Mouse (Mus musculus) embryonic fibroblast, embryonic 13.5 days (primary cell): Measurements from ENCODE around the gene Retn. TPM values are rescaled to one million over a fixed set of nuclear protein-coding genes. Genes with fewer than 3 reads are reported as not detected.

ENCODE experiments used
- H3K27ac ChIP-seq: 2 replicates; pipeline ENCODE4 v1.5.1; 2012; ENCODE audit warnings: low read length, control low read depth, inconsistent platforms; ENCODE audit not compliant: insufficient read depth
- H3K4me1 ChIP-seq: 2 replicates; pipeline ENCODE4 v1.6.1; 2011; ENCODE audit warnings: low read length; ENCODE audit not compliant: control insufficient read depth, insufficient read depth
- H3K4me3 ChIP-seq: 2 replicates; pipeline ENCODE4 v1.5.1; 2011; ENCODE audit warnings: mild to moderate bottlenecking, control low read depth, low read length; ENCODE audit not compliant: insufficient read depth
- CTCF ChIP-seq: IDR thresholded peaks from 2 replicates; pipeline ENCODE4 v1.5.1; 2011; ENCODE audit warnings: mild to moderate bottlenecking, control low read depth, low read length, moderate library complexity, borderline replicate concordance; ENCODE audit not compliant: insufficient read depth
- POLR2A ChIP-seq: IDR thresholded peaks from 2 replicates; pipeline ENCODE4 v1.6.1; 2011; ENCODE audit warnings: low read depth, mild to moderate bottlenecking, control low read depth, low read length, moderate library complexity
- polyA plus RNA-seq: library from polyadenylated mRNA; stranded (reverse); fragments of >200 nt; gene quantifications from 2 replicates; pipeline ENCODE4 v1.2.4, GENCODE M21; 2011; ENCODE audit warnings: low read depth; ENCODE audit not compliant: missing spikeins, insufficient read length

Gene Retn
- polyA plus RNA-seq, result not detected in 2 replicates

- no peaks in the 10 kb centered on the region for H3K4me1 ChIP-seq
- TF ChIP-seq POLR2A (no peak), CTCF (no peak)
- H3K27ac ChIP-seq, result no peak within 1 kb of the TSS
- no peak within 1 kb of the TSS for H3K4me3 ChIP-seq
These were observed at the start of gene Retn for GRCm38 (mm10) chr8:3655526-3655925. Retn (plus strand) TSS chr8:3655770.

DNA sequence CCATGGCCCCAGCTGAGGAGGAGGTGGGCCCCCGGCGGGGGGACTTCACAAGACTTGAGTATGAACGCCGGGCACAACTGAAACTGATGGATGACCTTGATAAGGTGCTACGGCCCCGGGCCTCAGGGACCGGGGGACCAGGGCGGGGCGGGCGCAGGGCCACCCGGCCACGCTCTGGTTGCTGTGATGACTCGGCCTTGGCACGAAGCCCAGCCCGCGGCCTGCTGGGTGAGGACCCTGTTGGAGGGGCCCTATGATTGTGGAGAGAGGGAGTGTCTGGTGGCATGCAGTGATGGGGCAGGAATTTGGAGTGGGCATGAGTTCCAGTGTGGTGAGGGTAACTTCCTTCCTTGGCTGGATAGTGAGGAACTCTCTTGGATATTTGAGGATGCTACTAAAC is 49.0 kb upstream of the Retn start:
- Histone ChIP-seq H3K4me1 (no peaks in the 10 kb centered on the region), H3K4me3 (no peak overlapping the region), H3K27ac (no peak overlapping the region)
- no peak for TF ChIP-seq CTCF
- no peak for TF ChIP-seq POLR2A

- Histone ChIP-seq H3K27ac (no peak overlapping the region), H3K4me1 (no peaks in the 10 kb centered on the region), H3K4me3 (no peak overlapping the region)
- TF ChIP-seq CTCF (no peak), POLR2A (no peak)
These were observed 47.7 kb upstream of the Retn start for GRCm38 (mm10) chr8:3607822-3608221.

DNA sequence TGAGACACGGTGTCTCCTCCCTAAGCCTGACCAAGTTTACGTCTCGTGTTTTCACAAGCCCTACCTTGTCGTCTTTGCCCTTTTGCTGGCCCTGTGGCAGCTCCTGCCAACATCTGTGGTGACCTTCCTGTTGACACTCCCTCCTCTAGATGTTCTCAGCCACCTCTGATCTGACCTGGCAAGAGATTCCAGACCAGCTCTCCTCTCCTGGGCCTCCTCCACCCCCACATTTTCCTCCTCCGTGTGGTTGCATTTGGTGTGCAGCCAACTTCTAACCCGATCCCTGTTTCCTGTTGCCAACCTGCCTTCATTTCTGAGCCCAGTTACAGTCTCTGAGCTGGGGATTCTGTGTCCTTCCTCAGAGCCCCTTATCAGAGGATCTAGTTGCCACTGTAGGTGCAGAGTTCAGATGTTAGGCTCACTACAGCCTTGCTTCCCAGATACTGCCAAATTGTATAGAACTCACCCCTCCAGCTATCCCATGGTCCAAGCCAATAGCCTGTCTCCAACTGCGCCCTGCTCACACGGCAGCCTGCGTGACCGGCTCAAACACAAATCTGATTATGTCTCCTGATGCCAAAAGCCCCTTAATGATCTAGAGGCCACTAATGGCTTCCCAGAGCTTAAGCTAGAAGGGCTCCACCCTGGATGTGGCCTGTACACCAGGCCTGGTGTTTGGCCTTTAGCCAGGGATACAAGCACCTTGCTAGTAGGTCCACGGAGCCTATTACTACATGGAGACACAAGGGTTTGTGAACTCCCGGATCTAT is 46.3 kb upstream of the Retn start:
- Histone ChIP-seq H3K4me1 (no peaks in the 10 kb centered on the region), H3K4me3 (no peak overlapping the region), H3K27ac (no peak overlapping the region)
- no peak for TF ChIP-seq CTCF
- no peak for TF ChIP-seq POLR2A

GRCm38 (mm10) chr8:3609816-3610150 is 45.8 kb upstream of the Retn start:
- Histone ChIP-seq H3K4me1 (no peaks in the 10 kb centered on the region), H3K27ac (no peak overlapping the region), H3K4me3 (no peak overlapping the region)
- TF ChIP-seq CTCF (no peak), POLR2A (no peak)

DNA sequence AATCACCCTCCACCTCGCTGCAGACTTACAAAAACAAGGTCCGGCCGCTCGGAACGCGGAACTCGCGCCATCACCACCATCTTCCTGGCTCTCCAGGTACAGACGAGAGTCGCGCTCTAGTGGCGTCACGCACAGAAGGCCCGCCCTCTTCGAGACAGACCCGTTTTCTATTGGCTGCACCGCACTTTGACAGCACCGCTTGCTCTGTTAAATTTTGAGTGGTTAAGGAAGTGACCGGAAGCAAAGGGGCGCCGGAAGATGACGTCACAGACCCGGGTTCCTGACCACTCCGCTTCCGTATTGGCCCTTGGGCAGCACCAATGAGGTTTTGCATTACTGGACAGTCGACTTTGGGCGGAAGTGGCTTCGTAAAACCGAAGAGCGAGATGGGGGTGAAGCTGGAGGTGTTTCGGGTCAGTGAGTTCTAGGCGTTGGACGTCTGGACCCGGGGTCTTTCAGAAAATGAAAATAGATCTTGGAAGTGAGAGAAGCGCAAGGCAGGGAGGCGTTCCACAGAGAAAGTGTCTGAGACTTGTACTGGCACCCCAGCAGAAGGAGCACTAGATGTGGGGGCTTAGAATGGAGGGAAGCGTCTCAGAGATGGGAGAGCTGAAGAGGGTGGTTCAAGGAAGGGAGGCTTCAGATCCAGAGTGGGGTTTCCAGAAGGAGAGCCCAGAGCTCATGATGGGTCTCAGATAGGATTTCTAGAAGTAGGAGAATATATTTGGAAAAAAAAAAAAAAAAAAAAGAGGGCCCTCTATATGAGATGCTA is 34.2 kb upstream of the Retn start, which contains the start of the genes Xab2 and Pet100:
Gene Xab2 (minus strand): TSS at position 118 of the 772 bp plus-strand sequence.
Gene Pet100 (plus strand): TSS at position 350 of the 772 bp plus-strand sequence.
- Histone ChIP-seq H3K4me1 (no peaks in the 10 kb centered on the region), H3K27ac (no peak within 1 kb of the TSS), H3K4me3 (peak within 1 kb of the TSS; percentile 97)
- TF ChIP-seq POLR2A (peak; percentile 50), CTCF (no peak)

DNA sequence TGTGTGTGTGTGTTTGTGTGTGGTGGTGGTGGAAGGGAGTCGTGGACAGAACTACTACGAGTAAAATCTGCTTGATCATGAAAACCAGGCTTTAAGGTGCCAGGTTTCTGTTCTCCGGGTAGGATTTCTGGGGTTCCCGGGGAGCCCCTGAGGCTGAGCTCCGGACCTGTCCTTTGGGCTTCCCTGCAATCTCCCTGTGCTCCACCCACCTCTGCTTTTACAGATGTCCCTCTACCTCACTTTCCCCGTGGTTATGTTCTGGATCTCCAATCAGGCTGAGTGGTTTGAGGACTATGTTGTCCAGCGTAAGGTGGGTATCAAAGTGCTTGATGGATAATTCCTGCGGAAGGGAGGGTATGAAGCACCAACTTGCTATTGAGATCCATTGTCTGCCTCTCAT is 33.5 kb upstream of the Retn start:
- TF ChIP-seq CTCF, result no peak
- TF ChIP-seq POLR2A, result no peak
- Histone ChIP-seq H3K27ac (no peak overlapping the region), H3K4me3 (peak overlapping the region; percentile 89), H3K4me1 (no peaks in the 10 kb centered on the region)

- H3K4me1 ChIP-seq, result no peaks in the 10 kb centered on the region
- no peak within 1 kb of the TSS for H3K4me3 ChIP-seq
- TF ChIP-seq POLR2A (no peak), CTCF (no peak)
- H3K27ac ChIP-seq, result no peak within 1 kb of the TSS
These were observed 30.1 kb upstream of the Retn start, which contains the start of gene Pcp2 for GRCm38 (mm10) chr8:3625445-3625844. Pcp2 (minus strand) TSS chr8:3625545.

GRCm38 (mm10) chr8:3626971-3627370 is 28.6 kb upstream of the Retn start:
- Histone ChIP-seq H3K4me3 (no peak overlapping the region), H3K4me1 (no peaks in the 10 kb centered on the region), H3K27ac (no peak overlapping the region)
- no peak for TF ChIP-seq POLR2A

DNA sequence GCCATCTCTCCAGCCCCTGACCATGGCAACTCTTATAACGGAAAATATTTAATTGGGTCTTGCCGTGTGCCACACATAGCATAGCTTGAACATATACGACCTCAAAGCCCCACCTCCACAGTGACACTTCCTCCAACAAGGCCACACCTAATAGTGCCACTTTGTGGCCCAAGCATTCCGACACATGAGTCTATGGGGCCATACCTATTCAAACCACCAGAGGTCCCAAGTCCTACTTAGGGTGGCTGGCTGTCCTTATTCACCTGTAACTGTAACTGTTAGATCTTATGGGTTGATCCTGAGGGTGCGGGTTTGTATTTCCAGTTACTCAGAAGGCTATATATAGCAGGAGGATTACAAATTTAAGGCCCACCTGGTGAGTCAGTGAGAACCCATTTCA is 27.6 kb upstream of the Retn start:
- TF ChIP-seq CTCF (no peak), POLR2A (no peak)
- Histone ChIP-seq H3K4me3 (no peak overlapping the region), H3K27ac (no peak overlapping the region), H3K4me1 (no peaks in the 10 kb centered on the region)
